Mouse (Mus musculus): ENCODE results near the gene Cep95.

Gene Cep95

GRCm38 (mm10) chr11:106814601-106815320, 25.7 kb downstream of the Cep95 start:
- DNase-seq (ENCODE audit: low spot score in 2 of 2) = no peak

GRCm38 (mm10) chr11:106815331-106815730, 26.3 kb downstream of the Cep95 start:
- DNase-seq (ENCODE audit: low spot score in 2 of 2) = no peak

- DNase-seq (ENCODE audit: low spot score in 2 of 2) = no peak
These were observed 26.7 kb downstream of the Cep95 start for GRCm38 (mm10) chr11:106815761-106816160.

- DNase-seq (ENCODE audit: low spot score in 2 of 2) = no peak
These were observed 27.3 kb downstream of the Cep95 start for GRCm38 (mm10) chr11:106816316-106816715.

GRCm38 (mm10) chr11:106817156-106817555, 28.1 kb downstream of the Cep95 start:
- DNase-seq (ENCODE audit: low spot score in 2 of 2) = no peak

GRCm38 (mm10) chr11:106817808-106818207, 28.8 kb downstream of the Cep95 start:
- no peak for DNase-seq (ENCODE audit: low spot score in 2 of 2)

GRCm38 (mm10) chr11:106818341-106818740, 29.3 kb downstream of the Cep95 start:
- no peak for DNase-seq (ENCODE audit: low spot score in 2 of 2)

GRCm38 (mm10) chr11:106819595-106819994, 30.5 kb downstream of the Cep95 start:
- no peak for DNase-seq (ENCODE audit: low spot score in 2 of 2)

GRCm38 (mm10) chr11:106820252-106820651, 31.2 kb downstream of the Cep95 start:
- DNase-seq (ENCODE audit: low spot score in 2 of 2) = no peak

GRCm38 (mm10) chr11:106820972-106821371, 31.9 kb downstream of the Cep95 start:
- DNase-seq (ENCODE audit: low spot score in 2 of 2) = peak in 1 of 2 experiments; percentile 23

- DNase-seq (ENCODE audit: low spot score in 2 of 2) = no peak
These were observed 32.3 kb downstream of the Cep95 start for GRCm38 (mm10) chr11:106821397-106821796.

- DNase-seq (ENCODE audit: low spot score in 2 of 2) = no peak
These were observed 33.4 kb downstream of the Cep95 start for GRCm38 (mm10) chr11:106822491-106822890.

- no peak for DNase-seq (ENCODE audit: low spot score in 2 of 2)
These were observed 33.9 kb downstream of the Cep95 start for GRCm38 (mm10) chr11:106822911-106823310.

GRCm38 (mm10) chr11:106823741-106824140, 34.7 kb downstream of the Cep95 start:
- DNase-seq (ENCODE audit: low spot score in 2 of 2) = no peak

- no peak for DNase-seq (ENCODE audit: low spot score in 2 of 2)
These were observed 35.4 kb downstream of the Cep95 start for GRCm38 (mm10) chr11:106824403-106824802.

- no peak for DNase-seq (ENCODE audit: low spot score in 2 of 2)
These were observed 39.0 kb downstream of the Cep95 start for GRCm38 (mm10) chr11:106828079-106828478.

- DNase-seq (ENCODE audit: low spot score in 2 of 2) = no peak
These were observed 53.0 kb downstream of the Cep95 start for GRCm38 (mm10) chr11:106842002-106842401.

- no peak for DNase-seq (ENCODE audit: low spot score in 2 of 2)
These were observed 62.4 kb downstream of the Cep95 start for GRCm38 (mm10) chr11:106851438-106851837.
